Mouse (Mus musculus) cortical plate, adult 2 months (tissue): Measurements from ENCODE around the gene Deaf1. TPM values are rescaled to one million over a fixed set of nuclear protein-coding genes. Genes with fewer than 3 reads are reported as not detected.

Experiments
- H3K27ac ChIP-seq: fragments of 200-500 bp; 2 replicates; pipeline ENCODE4 v1.5.1; 2012; ENCODE audit warnings: low read length, control low read depth, inconsistent platforms; ENCODE audit not compliant: insufficient read depth
- H3K4me1 ChIP-seq: fragments of 200-500 bp; 2 replicates; pipeline ENCODE4 v1.6.1; 2011; ENCODE audit warnings: low read length; ENCODE audit not compliant: control insufficient read depth, insufficient read depth
- H3K4me3 ChIP-seq: fragments of 200-500 bp; 2 replicates; pipeline ENCODE4 v1.5.1; 2011; ENCODE audit warnings: mild to moderate bottlenecking, low read length, control low read depth; ENCODE audit not compliant: insufficient read depth
- CTCF ChIP-seq: fragments of 200-500 bp; IDR thresholded peaks from 2 replicates; pipeline ENCODE4 v1.5.1; 2011; ENCODE audit warnings: mild to moderate bottlenecking, control low read depth, low read length; ENCODE audit not compliant: insufficient read depth; ENCODE audit errors: extremely low read depth
- POLR2A ChIP-seq: fragments of 200-500 bp; IDR thresholded peaks from 2 replicates; pipeline ENCODE4 v1.6.1; 2011; ENCODE audit warnings: mild to moderate bottlenecking, low read length, control low read depth; ENCODE audit not compliant: insufficient read depth; ENCODE audit errors: extremely low read depth
- polyA plus RNA-seq: library from polyadenylated mRNA; depleted of rRNA; stranded (reverse); fragments of >200 nt; gene quantifications from 2 replicates; pipeline ENCODE4 v1.2.3, GENCODE M21; 2012

Gene Deaf1
- polyA plus RNA-seq, 1 experiment = 31.8 TPM

- TF ChIP-seq POLR2A (no peak), CTCF (no peak)
- Histone ChIP-seq H3K4me1 (no peaks in the 10 kb centered on the region), H3K27ac (no peak overlapping the region), H3K4me3 (no peak overlapping the region)
Measured at GRCm38 (mm10) chr7:141301386-141301785, 26.1 kb downstream of the Deaf1 start.

DNA sequence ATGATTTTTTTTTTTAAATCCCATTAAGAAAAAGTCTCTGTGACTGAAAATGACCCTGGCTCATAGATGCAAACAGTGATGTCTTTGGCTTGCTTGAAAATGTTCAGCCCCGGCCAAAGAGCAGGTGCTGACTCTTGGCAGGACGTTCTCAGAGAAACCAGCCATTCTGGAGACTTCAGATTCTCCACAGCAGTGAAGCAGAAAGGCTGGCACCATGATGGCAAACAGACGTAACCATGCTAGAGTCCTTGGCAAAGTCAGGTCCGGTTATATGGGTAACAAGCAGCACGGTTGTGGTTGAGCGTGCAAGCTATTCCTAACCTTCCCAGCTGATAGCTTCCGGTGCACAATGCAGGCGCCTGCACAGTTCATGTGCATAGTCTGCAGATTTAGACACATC is 28.3 kb downstream of the Deaf1 start:
- Histone ChIP-seq H3K4me3 (no peak overlapping the region), H3K27ac (no peak overlapping the region), H3K4me1 (no peaks in the 10 kb centered on the region)
- TF ChIP-seq CTCF (no peak), POLR2A (no peak)

- Histone ChIP-seq H3K27ac (no peak overlapping the region), H3K4me3 (no peak overlapping the region), H3K4me1 (no peaks in the 10 kb centered on the region; the same call in 1 of the 2 replicates)
- TF ChIP-seq POLR2A = no peak
- no peak for TF ChIP-seq CTCF
Measured at GRCm38 (mm10) chr7:141297926-141298650, 29.4 kb downstream of the Deaf1 start.

- H3K27ac ChIP-seq = no peak overlapping the region
- TF ChIP-seq POLR2A = no peak
- TF ChIP-seq CTCF = no peak
- H3K4me1 ChIP-seq = peaks cover 2% of the 10 kb centered on the region
- no peak overlapping the region for H3K4me3 ChIP-seq
Measured at GRCm38 (mm10) chr7:141294479-141294878, 33.0 kb downstream of the Deaf1 start.

GRCm38 (mm10) chr7:141293852-141294471 is 33.5 kb downstream of the Deaf1 start:
- TF ChIP-seq CTCF (no peak), POLR2A (no peak)
- no peak overlapping the region for H3K27ac ChIP-seq
- H3K4me1 ChIP-seq = peaks cover 2% of the 10 kb centered on the region
- no peak overlapping the region for H3K4me3 ChIP-seq

GRCm38 (mm10) chr7:141292583-141293388 is 34.7 kb downstream of the Deaf1 start:
- TF ChIP-seq CTCF = no peak
- no peak for TF ChIP-seq POLR2A
- Histone ChIP-seq H3K4me3 (peak overlapping the region; percentile 11; the same call in 1 of the 2 replicates), H3K4me1 (peaks cover 2% of the 10 kb centered on the region), H3K27ac (no peak overlapping the region)

- TF ChIP-seq POLR2A (no peak), CTCF (no peak)
- H3K4me3 ChIP-seq = peak within 1 kb of the TSS; percentile 11
- peaks cover 2% of the 10 kb centered on the region for H3K4me1 ChIP-seq
- no peak within 1 kb of the TSS for H3K27ac ChIP-seq
Measured at GRCm38 (mm10) chr7:141291921-141292582, 35.4 kb downstream of the Deaf1 start, which contains the start of gene Drd4. Gene Drd4 (plus strand): TSS chr7:141292006.

DNA sequence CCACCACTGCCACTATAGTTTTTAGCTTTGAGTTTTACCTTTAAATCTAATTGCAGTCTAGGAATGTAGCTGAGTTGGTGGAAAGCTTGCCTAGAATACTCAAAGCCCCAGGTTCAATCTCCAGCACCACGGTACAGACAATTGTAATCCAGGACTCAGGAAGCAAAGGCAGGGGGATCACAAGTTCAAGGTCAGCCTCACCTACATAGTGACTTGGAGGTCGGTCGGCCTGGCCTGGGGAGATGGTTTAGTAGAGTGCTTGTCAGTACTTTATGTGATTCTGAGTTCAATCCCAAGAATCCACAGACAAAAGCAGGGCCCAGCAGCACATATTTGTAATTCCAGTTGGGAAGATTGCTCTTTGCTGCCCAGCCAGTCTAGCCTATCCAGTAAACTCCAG is 39.4 kb downstream of the Deaf1 start:
- TF ChIP-seq CTCF = no peak
- TF ChIP-seq POLR2A = no peak
- Histone ChIP-seq H3K27ac (no peak overlapping the region), H3K4me3 (no peak overlapping the region), H3K4me1 (peaks cover 2% of the 10 kb centered on the region; the same call in 1 of the 2 replicates)

- no peak overlapping the region for H3K27ac ChIP-seq
- TF ChIP-seq CTCF (no peak), POLR2A (no peak)
- H3K4me3 ChIP-seq = no peak overlapping the region
- no peaks in the 10 kb centered on the region for H3K4me1 ChIP-seq
Measured at GRCm38 (mm10) chr7:141282756-141283155, 44.7 kb downstream of the Deaf1 start.
